Mouse (Mus musculus) brain, embryonic 14.5 days (tissue): Measurements from ENCODE around the gene Nnmt.

Experiments used
- CTCF ChIP-seq: fragments of 200-500 bp; IDR thresholded peaks from 2 replicates; pipeline ENCODE4 v1.5.1; 2012; ENCODE audit warnings: inconsistent platforms, mild to moderate bottlenecking, moderate library complexity, borderline replicate concordance; ENCODE audit not compliant: insufficient read depth, insufficient read length; ENCODE audit errors: extremely low read depth
- POLR2A ChIP-seq: fragments of 200-500 bp; IDR thresholded peaks from 2 replicates; pipeline ENCODE4 v1.6.1; 2012; ENCODE audit warnings: mild to moderate bottlenecking, inconsistent platforms, borderline replicate concordance; ENCODE audit not compliant: poor library complexity, insufficient read depth, insufficient read length, severe bottlenecking; ENCODE audit errors: extremely low read depth

DNA sequence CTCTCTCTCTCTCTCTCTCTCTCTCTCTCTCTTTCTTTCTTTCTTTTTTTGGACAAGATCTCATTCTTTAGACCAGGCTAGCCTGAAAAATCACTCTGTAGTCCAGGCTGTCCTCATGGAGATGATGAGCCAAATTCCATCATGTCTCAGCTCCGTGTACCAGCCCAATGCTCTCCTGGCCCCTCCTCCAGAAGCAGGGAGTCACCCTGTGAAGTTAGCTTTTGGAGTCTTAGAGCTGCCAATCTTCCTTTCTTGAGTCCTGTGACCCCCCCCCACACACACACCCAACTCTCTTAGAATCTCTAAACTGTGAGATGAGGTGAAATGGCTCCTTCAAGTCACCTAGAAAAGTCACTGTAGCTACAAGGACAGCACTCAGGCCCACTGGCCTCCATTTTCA is 727 bp downstream of the Nnmt start:
- TF ChIP-seq POLR2A (no peak), CTCF (no peak)
